Mouse (Mus musculus) CD4-positive naive resting alpha-beta T cell, adult 76 days (primary cell): ENCODE measurements around the gene Apln. TPM values are rescaled to one million over a fixed set of nuclear protein-coding genes. Genes with fewer than 3 reads are reported as not detected.

Experiments used
- total RNA-seq: library from RNA; stranded (reverse); gene quantifications from one replicate; pipeline ENCODE4 v1.2.4, GENCODE M21; 2023

The Apln gene
- total RNA-seq: 0.53 TPM

GRCm38 (mm10) chrX:48034144-48035113, at the start of gene Apln:
Apln (minus strand) TSS chrX:48034853.

Other genes with a start within 250 kb of the Apln start
- not detected for gene Smarca1, start 141.9 kb downstream of the Apln start, total RNA-seq
- gene Ocrl, start 122.5 kb downstream of the Apln start, total RNA-seq: 10.3 TPM
- not detected for gene Xpnpep2, start 73.9 kb upstream of the Apln start, total RNA-seq
- 144 TPM for gene Sash3, start 111.6 kb upstream of the Apln start, total RNA-seq
- gene Zdhhc9, start 174.0 kb upstream of the Apln start, total RNA-seq: 30.6 TPM
- 42.5 TPM for gene Utp14a, start 222.0 kb upstream of the Apln start, total RNA-seq